Mouse (Mus musculus) left cerebral cortex, adult 18-20 months (tissue): ENCODE data around the gene Dnajc11. TPM values are rescaled to one million over a fixed set of nuclear protein-coding genes. Genes with fewer than 3 reads are reported as not detected.

Experiments
- total RNA-seq, 2 experiments: library from RNA; stranded (reverse); gene quantifications; 2 replicates each; pipeline ENCODE4 v1.2.3; 2021

Gene Dnajc11
- total RNA-seq, 2 experiments from 2014 or later: 58.6 to 61.5 TPM

Other genes with a start within 250 kb of the Dnajc11 start
- gene Camta1, start 71.8 kb upstream of the Dnajc11 start, total RNA-seq: 100 to 1,000 TPM; 247 to 265 TPM
- 10 to 100 TPM; 16.9 to 23.7 TPM for gene Thap3, start 55.3 kb downstream of the Dnajc11 start, total RNA-seq
- 10 to 100 TPM; 17.8 to 19.5 TPM for gene Phf13, start 62.6 kb downstream of the Dnajc11 start, total RNA-seq
- 10 to 100 TPM; 20.2 to 20.3 TPM for gene Klhl21, start 75.1 kb downstream of the Dnajc11 start, total RNA-seq
- 10 to 100 TPM; 12.3 to 12.7 TPM for gene Zbtb48, start 94.0 kb downstream of the Dnajc11 start, total RNA-seq
- gene Tas1r1, start 104.9 kb downstream of the Dnajc11 start, total RNA-seq: under 1 TPM; 0.49 to 0.68 TPM
- 10 to 100 TPM; 16.4 to 19.2 TPM for gene Nol9, start 105.6 kb downstream of the Dnajc11 start, total RNA-seq
- 10 to 100 TPM; 80.0 to 91.9 TPM for gene Plekhg5, start 138.8 kb downstream of the Dnajc11 start, total RNA-seq
- 10 to 100 TPM; 19.0 to 20.7 TPM for gene Tnfrsf25, start 182.2 kb downstream of the Dnajc11 start, total RNA-seq
- gene Espn, start 218.7 kb downstream of the Dnajc11 start, total RNA-seq: 1 to 10 TPM; 3.0 to 3.4 TPM
- gene Hes2, start 225.2 kb downstream of the Dnajc11 start, total RNA-seq: not detected
- gene Acot7, start 244.4 kb downstream of the Dnajc11 start, total RNA-seq: 100 to 1,000 TPM; 328 to 345 TPM